Mouse (Mus musculus): ENCODE data around the gene Gm9964. TPM values are rescaled to one million over a fixed set of nuclear protein-coding genes. Genes with fewer than 3 reads are reported as not detected.
"Not testable (repeated sequence)": the region's sequence is repeated elsewhere in the genome, so short reads cannot be mapped to it uniquely, and the experiment has no call there.

The Gm9964 gene
- polyA plus RNA-seq, 1 experiment from 2014 or later, result 0.32 TPM

DNA sequence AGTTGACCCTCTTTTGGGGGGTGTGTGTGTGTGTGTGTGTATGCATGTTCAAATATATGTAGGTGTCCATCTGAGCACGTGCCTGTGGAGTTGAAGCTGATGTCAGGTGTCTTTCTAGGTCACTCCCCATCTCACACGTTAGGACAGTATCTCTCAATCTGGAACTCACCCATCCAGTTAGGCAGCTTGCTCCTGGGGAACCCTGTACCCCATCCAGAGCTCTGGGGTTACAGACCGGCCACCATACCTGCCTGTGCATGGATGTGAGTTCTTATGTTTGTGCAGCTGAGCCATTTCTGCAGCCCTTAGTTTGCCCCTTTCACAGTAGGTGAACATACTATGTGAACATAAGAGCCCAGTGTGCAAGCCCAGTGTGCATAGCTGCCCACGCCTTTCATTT is 23.7 kb downstream of the Gm9964 start:
- H3K27me3 ChIP-seq, result no peaks in the 10 kb centered on the region
- H3K4me2 ChIP-seq, result no peak overlapping the region
- no peak overlapping the region for H3K9ac ChIP-seq
- H3K9me3 ChIP-seq, result no peaks in the 10 kb centered on the region
- 72% methylated on average over 4 of the region's 4 CpGs for WGBS
- no peaks in the 10 kb centered on the region for H3K36me3 ChIP-seq
- no peaks in the 10 kb centered on the region for H3K4me1 ChIP-seq (replicated peaks)
- H3K27ac ChIP-seq, result no peak overlapping the region
- ATAC-seq (ENCODE audit: low FRiP score), result no peak
- no peak overlapping the region for H3K4me3 ChIP-seq

GRCm38 (mm10) chr11:79267171-79267570 is 29.5 kb downstream of the Gm9964 start:
- no peak for ATAC-seq (ENCODE audit: low FRiP score)
- Histone ChIP-seq H3K36me3 (no peaks in the 10 kb centered on the region), H3K27ac (no peak overlapping the region), H3K4me1 (replicated peaks) (no peaks in the 10 kb centered on the region), H3K9me3 (no peaks in the 10 kb centered on the region), H3K27me3 (no peaks in the 10 kb centered on the region), H3K4me2 (no peak overlapping the region), H3K4me3 (no peak overlapping the region), H3K9ac (no peak overlapping the region)
- 34% methylated on average over 1 of the region's 1 CpGs for WGBS

DNA sequence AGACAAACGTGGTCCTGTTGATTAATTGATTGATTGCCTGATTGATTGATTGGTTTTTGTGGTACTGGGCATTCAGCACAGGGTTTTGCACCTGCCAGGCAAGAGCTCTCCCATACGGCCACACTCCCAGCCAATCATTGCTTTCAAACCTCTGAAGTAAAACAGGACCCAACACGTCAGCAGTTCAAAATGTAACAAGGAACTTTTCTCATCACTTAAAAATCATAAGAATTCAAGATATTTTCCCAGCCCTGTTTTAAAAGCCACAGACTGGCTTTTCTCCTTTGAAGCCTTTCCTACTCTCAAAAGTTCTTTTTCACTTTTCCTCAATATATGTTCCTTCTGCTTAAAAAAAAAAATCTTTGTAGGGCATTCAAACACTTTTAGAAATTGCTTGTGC is 32.3 kb downstream of the Gm9964 start:
- H3K4me1 ChIP-seq (replicated peaks), result no peaks in the 10 kb centered on the region
- no peaks in the 10 kb centered on the region for H3K27me3 ChIP-seq
- no peaks in the 10 kb centered on the region for H3K36me3 ChIP-seq
- ATAC-seq (ENCODE audit: low FRiP score), result no peak
- no peak overlapping the region for H3K9ac ChIP-seq
- H3K4me2 ChIP-seq, result no peak overlapping the region
- no peaks in the 10 kb centered on the region for H3K9me3 ChIP-seq
- H3K27ac ChIP-seq, result no peak overlapping the region
- WGBS, result 59% methylated on average over 3 of the region's 3 CpGs
- H3K4me3 ChIP-seq, result no peak overlapping the region

GRCm38 (mm10) chr11:79260126-79260525 is 36.6 kb downstream of the Gm9964 start:
- ATAC-seq (ENCODE audit: low FRiP score); H3K4me1 ChIP-seq (replicated peaks); H3K4me3 ChIP-seq; H3K36me3 ChIP-seq; H3K4me2 ChIP-seq; H3K9me3 ChIP-seq; H3K9ac ChIP-seq; H3K27ac ChIP-seq; H3K27me3 ChIP-seq: not testable (repeated sequence)
- WGBS, result 88% methylated on average over 4 of the region's 4 CpGs

DNA sequence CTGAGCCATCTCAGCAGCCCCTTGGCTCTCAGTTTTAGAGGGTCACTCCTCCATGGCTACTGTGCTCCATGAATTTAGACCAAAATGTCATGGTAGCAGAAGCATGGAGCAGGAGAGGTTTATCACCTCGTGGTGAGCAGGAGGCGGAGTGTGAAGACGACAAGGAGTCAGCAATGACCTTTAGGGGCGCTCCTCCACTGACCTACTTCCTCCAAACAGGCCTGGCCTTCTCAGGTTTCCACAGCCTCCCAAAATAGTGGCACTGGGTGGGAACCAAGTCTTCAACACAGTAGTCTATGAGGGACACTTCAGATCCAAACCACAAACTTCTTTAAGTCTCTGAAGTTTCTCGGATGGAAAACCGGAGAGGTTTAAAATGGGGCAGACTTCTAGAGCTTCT is 38.0 kb downstream of the Gm9964 start:
- Histone ChIP-seq H3K27me3 (0 out of 2 replicates have a peak, but pooled peaks cover 7% of the 10 kb centered on the region), H3K36me3 (no peaks in the 10 kb centered on the region), H3K9me3 (no peaks in the 10 kb centered on the region), H3K4me2 (no peak overlapping the region), H3K27ac (no peak overlapping the region), H3K9ac (no peak overlapping the region), H3K4me1 (replicated peaks) (0 out of 2 replicates have a peak, but pooled peaks cover 4% of the 10 kb centered on the region), H3K4me3 (no peak overlapping the region)
- 75% methylated on average over 6 of the region's 6 CpGs for WGBS
- ATAC-seq (ENCODE audit: low FRiP score), result no peak

DNA sequence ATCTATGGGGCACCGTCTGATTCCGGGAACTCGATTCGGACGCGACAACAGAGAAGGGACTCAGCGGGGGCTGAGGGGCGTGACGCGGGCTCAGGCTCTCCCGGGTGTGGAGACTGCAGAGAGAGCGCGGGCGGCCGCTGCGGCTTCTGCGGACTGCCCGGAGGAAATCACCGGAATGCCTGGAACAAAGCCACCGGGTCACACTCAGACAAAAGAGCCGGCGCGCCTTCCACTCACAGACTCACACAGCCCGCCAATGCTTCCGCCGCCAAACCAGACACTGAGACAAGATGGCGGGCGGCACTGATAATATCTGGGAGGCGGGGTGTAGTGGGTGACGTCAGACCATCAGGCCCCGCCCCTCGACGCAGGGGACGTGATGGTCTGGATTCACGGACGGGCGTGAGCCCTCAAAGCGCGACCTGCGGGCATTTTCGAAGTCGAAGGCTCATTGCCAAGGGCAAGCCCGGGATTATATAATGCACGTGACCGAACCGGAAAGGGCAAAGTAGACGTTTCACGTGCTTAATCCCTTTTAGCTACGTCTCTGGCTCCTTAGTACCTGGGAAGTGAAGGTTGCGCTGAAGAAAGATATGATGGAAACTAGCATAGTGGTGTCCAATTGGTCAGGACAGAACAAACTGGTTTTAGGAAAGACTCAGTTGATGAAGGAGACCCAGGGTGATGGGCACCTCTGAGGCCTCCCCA is 42.2 kb downstream of the Gm9964 start, which contains the start of gene Wsb1:
Gene Wsb1, minus strand, starts transcription at position 281 of the 708 bp plus-strand sequence.
- H3K27me3 ChIP-seq, result 0 out of 2 replicates have a peak, but pooled peaks cover 7% of the 10 kb centered on the region
- H3K9ac ChIP-seq, result peak within 1 kb of the TSS; percentile 96
- 2% methylated on average over 50 of the region's 50 CpGs for WGBS
- ATAC-seq (ENCODE audit: low FRiP score), result peak; percentile 96
- peaks cover 11% of the 10 kb centered on the region for H3K36me3 ChIP-seq
- H3K27ac ChIP-seq, result peak within 1 kb of the TSS; percentile 99
- H3K4me1 ChIP-seq (replicated peaks), result peaks cover 38% of the 10 kb centered on the region
- peak within 1 kb of the TSS; percentile 90 for H3K4me3 ChIP-seq
- no peaks in the 10 kb centered on the region for H3K9me3 ChIP-seq
- H3K4me2 ChIP-seq, result peak within 1 kb of the TSS; percentile 86

DNA sequence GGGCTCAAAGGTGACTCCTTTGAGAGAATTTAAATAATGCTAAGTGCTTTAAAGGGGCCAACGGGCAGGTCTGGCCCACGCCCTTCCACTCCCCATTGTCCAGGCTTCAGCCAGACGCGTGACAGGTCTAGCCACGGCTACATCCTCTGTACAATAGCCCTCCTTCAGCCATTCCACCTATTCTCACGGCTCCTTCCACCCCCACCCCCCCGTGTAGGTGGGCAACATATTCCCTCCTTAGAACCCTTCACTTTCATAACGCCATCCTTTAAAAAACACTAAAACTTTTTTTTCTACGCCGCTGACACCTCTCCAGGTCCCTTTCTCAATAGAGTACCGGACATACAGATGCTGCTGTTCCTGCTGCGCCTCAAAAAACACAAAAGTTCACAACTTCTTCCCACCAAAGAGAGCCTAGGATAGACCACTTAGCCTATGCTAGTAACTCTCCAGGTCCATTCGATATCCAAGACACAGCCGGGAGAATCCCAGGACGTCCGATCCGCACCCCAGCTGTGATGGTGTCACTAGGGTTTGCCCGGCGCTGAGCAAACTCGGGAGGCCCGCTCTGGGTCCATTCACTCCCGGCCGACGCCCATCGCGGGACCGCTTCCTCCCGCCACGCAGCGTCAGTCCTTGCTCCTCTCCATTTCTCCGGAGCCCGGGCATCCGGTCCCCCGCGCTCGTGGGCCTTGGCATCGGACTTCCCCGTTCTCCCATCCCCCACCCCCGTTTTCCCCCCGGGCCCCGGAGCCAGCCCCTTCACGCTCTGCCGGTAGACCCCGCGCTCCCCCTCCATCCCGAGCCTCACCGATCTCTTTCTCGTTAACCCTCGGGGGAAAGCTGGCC is 42.9 kb downstream of the Gm9964 start:
- Histone ChIP-seq H3K9ac (peak overlapping the region; percentile 96), H3K27me3 (0 out of 2 replicates have a peak, but pooled peaks cover 7% of the 10 kb centered on the region), H3K9me3 (no peaks in the 10 kb centered on the region), H3K4me3 (peak overlapping the region; percentile 90), H3K4me1 (replicated peaks) (peaks cover 39% of the 10 kb centered on the region), H3K4me2 (peak overlapping the region; percentile 86), H3K36me3 (peaks cover 19% of the 10 kb centered on the region), H3K27ac (peak overlapping the region; percentile 99)
- ATAC-seq (ENCODE audit: low FRiP score), result peak; percentile 82; the same call in 1 of the 2 replicates
- 2% methylated on average over 49 of the region's 49 CpGs for WGBS

DNA sequence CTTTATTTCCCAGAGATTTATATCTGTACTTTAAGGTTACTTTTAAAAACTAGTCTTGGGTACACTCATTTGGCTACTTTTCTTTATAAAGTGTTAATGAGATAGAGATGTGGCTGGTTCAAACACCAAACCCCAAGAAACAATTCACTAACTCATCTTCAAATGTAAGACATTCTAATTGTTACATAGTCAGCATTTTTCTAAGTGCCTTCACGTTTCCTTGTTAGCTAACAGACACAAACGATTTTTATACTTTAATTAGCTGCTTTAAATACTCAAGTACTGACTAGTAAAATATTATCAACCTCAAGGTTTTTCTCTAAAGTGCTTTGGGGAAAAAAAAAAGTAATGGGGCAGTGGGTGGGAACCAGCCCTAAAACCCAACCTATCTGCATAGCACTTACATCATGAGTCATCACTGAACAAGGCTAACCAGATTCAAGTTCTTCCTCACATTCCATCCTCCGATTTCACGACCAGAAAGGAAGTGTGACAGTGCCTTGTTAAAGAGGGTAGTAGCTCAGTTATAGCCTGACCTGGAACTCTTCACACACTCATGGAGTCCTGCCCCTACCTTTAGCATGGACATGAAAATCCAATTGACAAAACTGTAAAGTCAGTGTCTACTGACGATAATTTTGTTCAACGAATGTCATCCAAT is 43.7 kb downstream of the Gm9964 start:
- H3K27ac ChIP-seq, result peak overlapping the region; percentile 99
- H3K4me3 ChIP-seq, result peak overlapping the region; percentile 90
- H3K4me1 ChIP-seq (replicated peaks), result peaks cover 39% of the 10 kb centered on the region
- peaks cover 23% of the 10 kb centered on the region for H3K36me3 ChIP-seq
- peak overlapping the region; percentile 96 for H3K9ac ChIP-seq
- H3K9me3 ChIP-seq, result no peaks in the 10 kb centered on the region
- no peak for ATAC-seq (ENCODE audit: low FRiP score)
- peak overlapping the region; percentile 86 for H3K4me2 ChIP-seq
- H3K27me3 ChIP-seq, result 0 out of 2 replicates have a peak, but pooled peaks cover 7% of the 10 kb centered on the region
- 27% methylated on average over 6 of the region's 6 CpGs for WGBS

Other genes with a start within 250 kb of the Gm9964 start
- 3.1 and 3.5 TPM in 2 replicates for gene Ksr1, start 150.5 kb downstream of the Gm9964 start, polyA plus RNA-seq (2015; fragmentation: Nextera tagmentation; extraction: Ambion mirVana)
- gene Wsb1, start 42.2 kb downstream of the Gm9964 start, polyA plus RNA-seq (2015; fragmentation: Nextera tagmentation; extraction: Ambion mirVana), result 571 and 597 TPM in 2 replicates
- 7.8 and 8.5 TPM in 2 replicates for gene Nf1, start 42.8 kb upstream of the Gm9964 start, polyA plus RNA-seq (2015; fragmentation: Nextera tagmentation; extraction: Ambion mirVana)
- gene Omg, start 207.2 kb upstream of the Gm9964 start, polyA plus RNA-seq (2015; fragmentation: Nextera tagmentation; extraction: Ambion mirVana), result 1.3 and 2.1 TPM in 2 replicates
- 0.14 TPM in 1 of 2 replicates, not detected in the other for gene Evi2b, start 226.9 kb upstream of the Gm9964 start, polyA plus RNA-seq (2015; fragmentation: Nextera tagmentation; extraction: Ambion mirVana)
- 0.75 and 0.79 TPM in 2 replicates for gene Evi2, start 233.7 kb upstream of the Gm9964 start, polyA plus RNA-seq (2015; fragmentation: Nextera tagmentation; extraction: Ambion mirVana)
- gene Evi2a, start 233.7 kb upstream of the Gm9964 start, polyA plus RNA-seq (2015; fragmentation: Nextera tagmentation; extraction: Ambion mirVana), result 4.3 and 4.7 TPM in 2 replicates